Mouse (Mus musculus): Measurements from ENCODE around the gene Wdr83.

GRCm38 (mm10) chr8:85062603-85063002, 18.5 kb downstream of the Wdr83 start:
- no peak for TF ChIP-seq POLR2A (IDR thresholded peaks at IDR 0.05; ENCODE audit: borderline replicate concordance, extremely low read depth, low read depth, low read length)
- TF ChIP-seq CTCF (IDR thresholded peaks at IDR 0.05; ENCODE audit: insufficient read depth, low read length), result no peak
